Mouse (Mus musculus): Measurements from ENCODE around the gene Iqsec1.

Iqsec1 gene

GRCm38 (mm10) chr6:90887024-90887775, 101.3 kb downstream of the Iqsec1 start:
- DNase-seq (ENCODE audit: low read depth) = no peak

- DNase-seq (ENCODE audit: low read depth) = no peak
These were observed 102.9 kb downstream of the Iqsec1 start for GRCm38 (mm10) chr6:90885626-90886025.

- no peak for DNase-seq (ENCODE audit: low read depth)
These were observed 103.9 kb downstream of the Iqsec1 start for GRCm38 (mm10) chr6:90884631-90885030.

- no peak for DNase-seq (ENCODE audit: low read depth)
These were observed 107.5 kb downstream of the Iqsec1 start for GRCm38 (mm10) chr6:90880975-90881374.

GRCm38 (mm10) chr6:90880404-90880803, 108.1 kb downstream of the Iqsec1 start:
- DNase-seq (ENCODE audit: low read depth) = no peak

GRCm38 (mm10) chr6:90871581-90871980, 116.9 kb downstream of the Iqsec1 start:
- DNase-seq (ENCODE audit: low read depth) = no peak

GRCm38 (mm10) chr6:90868033-90868432, 120.5 kb downstream of the Iqsec1 start:
- DNase-seq (ENCODE audit: low read depth) = no peak

GRCm38 (mm10) chr6:90861370-90861769, 127.1 kb downstream of the Iqsec1 start:
- no peak for DNase-seq (ENCODE audit: low read depth)

- DNase-seq (ENCODE audit: low read depth) = no peak
These were observed 130.6 kb downstream of the Iqsec1 start for GRCm38 (mm10) chr6:90857844-90858243.

- DNase-seq (ENCODE audit: low read depth) = no peak
These were observed 136.1 kb downstream of the Iqsec1 start for GRCm38 (mm10) chr6:90852360-90852759.

- no peak for DNase-seq (ENCODE audit: low read depth)
These were observed 140.4 kb downstream of the Iqsec1 start for GRCm38 (mm10) chr6:90848068-90848467.

- DNase-seq (ENCODE audit: low read depth) = no peak
These were observed 141.0 kb downstream of the Iqsec1 start for GRCm38 (mm10) chr6:90847523-90847922.

GRCm38 (mm10) chr6:90839972-90840371, 148.5 kb downstream of the Iqsec1 start:
- no peak for DNase-seq (ENCODE audit: low read depth)

- no peak for DNase-seq (ENCODE audit: low read depth)
These were observed 151.7 kb downstream of the Iqsec1 start for GRCm38 (mm10) chr6:90836749-90837148.

GRCm38 (mm10) chr6:90829536-90829935, 158.9 kb downstream of the Iqsec1 start:
- no peak for DNase-seq (ENCODE audit: low read depth)

- no peak for DNase-seq (ENCODE audit: low read depth)
These were observed 163.4 kb downstream of the Iqsec1 start for GRCm38 (mm10) chr6:90825063-90825462.

GRCm38 (mm10) chr6:90823322-90823721, 165.2 kb downstream of the Iqsec1 start:
- DNase-seq (ENCODE audit: low read depth) = no peak

- DNase-seq (ENCODE audit: low read depth) = no peak
These were observed 166.4 kb downstream of the Iqsec1 start for GRCm38 (mm10) chr6:90821916-90822602.

- peak; percentile 24 for DNase-seq (ENCODE audit: low read depth)
These were observed 168.6 kb downstream of the Iqsec1 start for GRCm38 (mm10) chr6:90819880-90820279.

- DNase-seq (ENCODE audit: low read depth) = peak; percentile 78
These were observed 169.5 kb downstream of the Iqsec1 start for GRCm38 (mm10) chr6:90818956-90819355.

GRCm38 (mm10) chr6:90816551-90816950, 171.9 kb downstream of the Iqsec1 start:
- no peak for DNase-seq (ENCODE audit: low read depth)

GRCm38 (mm10) chr6:90815341-90815740, 173.1 kb downstream of the Iqsec1 start:
- DNase-seq (ENCODE audit: low read depth) = no peak

GRCm38 (mm10) chr6:90813526-90813925, 175.0 kb downstream of the Iqsec1 start:
- no peak for DNase-seq (ENCODE audit: low read depth)

- DNase-seq (ENCODE audit: low read depth) = no peak
These were observed 175.9 kb downstream of the Iqsec1 start for GRCm38 (mm10) chr6:90812584-90812983.
